Mouse (Mus musculus): ENCODE measurements around the gene Sptssb. TPM values are rescaled to one million over a fixed set of nuclear protein-coding genes. Genes with fewer than 3 reads are reported as not detected.

Gene Sptssb
- polyA plus RNA-seq, 1 experiment from 2014 or later = 0.99 TPM

DNA sequence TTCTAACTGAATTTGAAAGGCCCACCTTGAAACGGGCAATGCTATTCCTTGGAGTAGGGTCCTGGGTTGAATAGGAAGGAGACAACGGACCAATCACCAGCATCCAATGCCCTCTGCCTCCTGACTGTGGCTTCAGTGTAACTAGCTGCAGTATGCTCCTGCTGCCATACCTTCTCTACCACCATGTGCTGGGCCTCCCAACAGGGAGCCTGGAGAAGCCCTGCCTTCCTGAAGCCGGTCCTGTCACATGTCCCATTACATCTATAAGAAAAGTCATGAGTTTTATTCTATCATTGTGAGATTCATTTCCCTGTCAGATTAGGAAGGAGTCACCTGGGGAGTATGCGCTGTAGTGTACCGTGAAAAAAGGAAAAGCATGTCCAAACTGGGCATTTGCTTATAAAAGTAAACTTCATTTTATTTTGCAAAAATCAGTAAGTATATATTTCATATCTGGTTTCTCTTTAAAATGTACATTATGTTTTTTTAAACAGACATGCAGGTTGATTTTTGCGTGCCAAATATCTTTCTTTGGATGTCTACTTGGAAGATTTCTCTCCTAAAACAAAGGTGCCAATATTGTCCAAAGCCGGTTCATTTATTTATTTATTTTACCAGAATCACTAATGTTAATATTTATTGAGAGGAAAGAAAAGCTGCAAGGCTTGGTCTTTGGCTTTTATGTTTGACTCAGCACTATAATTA, 40.4 kb downstream of the Sptssb start:
- WGBS (ENCODE audit: insufficient replicate concordance) = 84% methylated on average over 7 of the region's 7 CpGs
- no peak overlapping the region for H3K9ac ChIP-seq (ENCODE audit: low read depth, low read length)
- no peaks in the 10 kb centered on the region for H3K9me3 ChIP-seq (replicated peaks; ENCODE audit: control insufficient read depth, low read length)
- H3K27me3 ChIP-seq (ENCODE audit: control insufficient read depth, insufficient read depth, low read length) = no peaks in the 10 kb centered on the region
- no peaks in the 10 kb centered on the region for H3K4me1 ChIP-seq (ENCODE audit: control insufficient read depth, insufficient read depth, low read length)
- no peak overlapping the region for H3K4me2 ChIP-seq
- no peak for ATAC-seq (replicated peaks; ENCODE audit: insufficient number of reproducible peaks, low FRiP score, low TSS enrichment)
- H3K27ac ChIP-seq (ENCODE audit: low read depth, low read length) = no peak overlapping the region
- no peak overlapping the region for H3K4me3 ChIP-seq (ENCODE audit: low read depth, low read length)
- H3K36me3 ChIP-seq (ENCODE audit: control insufficient read depth, insufficient read depth, low read length) = no peaks in the 10 kb centered on the region

DNA sequence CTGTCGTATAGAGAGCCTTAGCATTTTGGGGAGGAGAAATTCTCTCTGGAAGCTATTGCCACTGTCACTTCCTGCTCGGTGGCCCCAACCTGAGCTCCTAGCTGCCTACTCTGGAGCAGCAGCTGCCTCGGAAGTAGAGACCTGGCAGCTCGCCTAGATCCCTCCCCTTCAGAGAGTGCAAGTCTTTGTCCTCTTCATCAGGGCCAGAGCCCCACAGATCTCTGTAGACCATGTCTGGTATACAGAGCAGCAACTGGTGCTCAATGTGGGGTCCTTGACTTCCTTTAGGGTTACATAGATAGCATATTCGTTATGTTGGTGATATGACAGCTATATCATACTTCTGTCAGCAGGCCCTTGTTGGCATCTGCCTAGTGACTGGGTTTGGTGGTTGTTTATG, 41.3 kb downstream of the Sptssb start:
- Histone ChIP-seq H3K27me3 (ENCODE audit: control insufficient read depth, insufficient read depth, low read length) (no peaks in the 10 kb centered on the region), H3K4me2 (no peak overlapping the region), H3K9ac (ENCODE audit: low read depth, low read length) (no peak overlapping the region), H3K27ac (ENCODE audit: low read depth, low read length) (no peak overlapping the region), H3K4me1 (ENCODE audit: control insufficient read depth, insufficient read depth, low read length) (no peaks in the 10 kb centered on the region), H3K9me3 (replicated peaks; ENCODE audit: control insufficient read depth, low read length) (no peaks in the 10 kb centered on the region), H3K36me3 (ENCODE audit: control insufficient read depth, insufficient read depth, low read length) (no peaks in the 10 kb centered on the region), H3K4me3 (ENCODE audit: low read depth, low read length) (no peak overlapping the region)
- no peak for ATAC-seq (replicated peaks; ENCODE audit: insufficient number of reproducible peaks, low FRiP score, low TSS enrichment)
- 56% methylated on average over 5 of the region's 5 CpGs for WGBS (ENCODE audit: insufficient replicate concordance)

DNA sequence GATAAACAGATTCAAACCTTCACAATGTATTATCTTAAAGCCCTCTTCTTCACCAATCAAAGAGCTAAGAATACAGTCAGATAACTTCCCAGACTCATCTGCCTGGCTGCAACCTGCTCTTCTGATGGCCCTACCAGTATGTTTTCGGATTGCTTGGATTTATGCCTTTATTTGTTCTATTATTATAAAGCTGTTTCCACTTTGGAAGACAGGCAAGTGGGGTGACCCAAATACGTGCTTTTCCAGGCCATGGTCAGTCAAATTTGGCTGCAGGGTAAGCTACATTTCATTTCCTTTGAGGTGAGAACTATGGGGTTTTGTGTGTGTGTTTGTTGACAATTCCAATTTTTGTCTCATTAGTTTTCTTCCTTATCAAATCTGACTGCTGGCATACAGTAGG, 43.2 kb downstream of the Sptssb start:
- Histone ChIP-seq H3K9me3 (replicated peaks; ENCODE audit: control insufficient read depth, low read length) (no peaks in the 10 kb centered on the region), H3K4me2 (no peak overlapping the region), H3K9ac (ENCODE audit: low read depth, low read length) (no peak overlapping the region), H3K27me3 (ENCODE audit: control insufficient read depth, insufficient read depth, low read length) (no peaks in the 10 kb centered on the region), H3K4me1 (ENCODE audit: control insufficient read depth, insufficient read depth, low read length) (no peaks in the 10 kb centered on the region), H3K27ac (ENCODE audit: low read depth, low read length) (no peak overlapping the region), H3K4me3 (ENCODE audit: low read depth, low read length) (no peak overlapping the region), H3K36me3 (ENCODE audit: control insufficient read depth, insufficient read depth, low read length) (no peaks in the 10 kb centered on the region)
- ATAC-seq (replicated peaks; ENCODE audit: insufficient number of reproducible peaks, low FRiP score, low TSS enrichment) = no peak
- WGBS (ENCODE audit: insufficient replicate concordance) = 77% methylated on average over 2 of the region's 2 CpGs

DNA sequence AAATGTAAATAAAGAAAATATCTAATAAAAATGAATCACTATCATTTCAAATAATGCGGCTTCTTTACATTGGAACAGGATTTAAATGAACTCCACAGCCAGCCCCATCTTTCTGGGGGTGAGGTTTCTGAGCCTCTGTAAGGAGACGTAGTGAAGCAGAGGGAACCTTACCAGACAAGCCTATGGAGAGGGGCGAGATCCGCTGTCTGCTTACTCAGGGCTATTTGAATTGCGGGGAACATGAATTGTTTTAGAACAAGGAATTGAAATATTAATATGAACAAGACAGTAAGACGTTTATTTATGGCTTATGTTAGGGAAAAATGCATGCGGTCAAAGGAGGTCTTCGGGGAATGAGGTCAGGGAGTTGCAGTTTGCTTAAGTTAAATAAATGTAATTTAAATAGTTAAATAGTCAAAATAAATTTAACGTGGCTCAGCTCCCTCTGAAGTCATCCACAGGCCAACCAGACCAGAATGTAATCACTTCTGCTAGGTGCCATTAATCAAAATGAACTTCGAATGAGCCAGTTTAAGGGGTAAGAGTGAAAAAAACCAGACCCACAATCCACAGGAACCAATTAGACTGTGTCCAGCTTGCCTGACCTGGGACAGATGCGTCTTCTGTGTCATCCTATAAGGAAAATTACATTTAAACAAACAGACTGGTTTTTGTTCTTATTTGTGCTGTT, 46.6 kb downstream of the Sptssb start:
- Histone ChIP-seq H3K36me3 (ENCODE audit: control insufficient read depth, insufficient read depth, low read length) (no peaks in the 10 kb centered on the region), H3K27me3 (ENCODE audit: control insufficient read depth, insufficient read depth, low read length) (no peaks in the 10 kb centered on the region), H3K4me2 (no peak overlapping the region), H3K27ac (ENCODE audit: low read depth, low read length) (no peak overlapping the region), H3K4me1 (ENCODE audit: control insufficient read depth, insufficient read depth, low read length) (no peaks in the 10 kb centered on the region), H3K9me3 (replicated peaks; ENCODE audit: control insufficient read depth, low read length) (no peaks in the 10 kb centered on the region), H3K9ac (ENCODE audit: low read depth, low read length) (no peak overlapping the region), H3K4me3 (ENCODE audit: low read depth, low read length) (no peak overlapping the region)
- 68% methylated on average over 11 of the region's 11 CpGs for WGBS (ENCODE audit: insufficient replicate concordance)
- ATAC-seq (replicated peaks; ENCODE audit: insufficient number of reproducible peaks, low FRiP score, low TSS enrichment) = no peak

DNA sequence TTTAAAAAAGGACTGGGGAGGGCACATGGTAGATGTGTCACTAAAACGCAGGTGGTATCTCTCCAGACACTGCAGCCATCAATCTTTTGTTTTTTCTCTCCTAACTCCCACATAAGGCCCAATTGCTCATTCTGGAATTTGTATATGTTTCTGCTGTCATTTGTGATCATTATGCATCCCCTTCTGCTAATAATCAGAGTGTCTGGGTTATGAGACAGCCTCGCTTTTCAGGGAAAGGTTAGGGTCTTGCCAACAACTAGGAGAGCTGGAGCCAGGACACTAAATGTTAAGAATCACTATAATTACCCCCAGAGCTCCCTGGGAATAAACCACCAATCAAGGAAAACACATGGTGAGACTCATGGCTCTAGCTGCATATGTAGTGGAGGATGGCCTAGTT, 47.3 kb downstream of the Sptssb start:
- Histone ChIP-seq H3K36me3 (ENCODE audit: control insufficient read depth, insufficient read depth, low read length) (no peaks in the 10 kb centered on the region), H3K9me3 (replicated peaks; ENCODE audit: control insufficient read depth, low read length) (no peaks in the 10 kb centered on the region), H3K4me1 (ENCODE audit: control insufficient read depth, insufficient read depth, low read length) (no peaks in the 10 kb centered on the region), H3K9ac (ENCODE audit: low read depth, low read length) (no peak overlapping the region), H3K27ac (ENCODE audit: low read depth, low read length) (no peak overlapping the region), H3K4me3 (ENCODE audit: low read depth, low read length) (no peak overlapping the region), H3K4me2 (no peak overlapping the region), H3K27me3 (ENCODE audit: control insufficient read depth, insufficient read depth, low read length) (no peaks in the 10 kb centered on the region)
- 70% methylated on average over 2 of the region's 2 CpGs for WGBS (ENCODE audit: insufficient replicate concordance)
- ATAC-seq (replicated peaks; ENCODE audit: insufficient number of reproducible peaks, low FRiP score, low TSS enrichment) = no peak

DNA sequence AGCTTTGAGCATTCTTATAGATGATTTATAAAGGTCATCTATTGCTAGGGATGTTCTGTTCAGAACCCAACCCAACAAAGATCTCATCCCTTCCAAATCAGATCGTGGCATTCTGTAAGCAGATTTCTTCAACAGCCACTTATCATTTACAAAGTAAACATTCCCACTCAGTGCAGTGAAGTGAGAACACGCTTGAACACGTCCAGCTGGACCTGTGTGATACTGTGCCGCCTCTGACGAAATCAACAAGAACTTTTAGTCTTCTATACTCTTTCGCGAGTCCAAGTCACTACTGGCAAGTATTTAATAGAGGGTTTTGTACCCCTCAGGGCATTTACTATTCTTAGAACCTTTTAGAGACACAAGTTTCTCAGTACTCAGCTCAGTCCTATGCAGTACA, 51.3 kb downstream of the Sptssb start:
- no peak overlapping the region for H3K9ac ChIP-seq (ENCODE audit: low read depth, low read length)
- no peaks in the 10 kb centered on the region for H3K27me3 ChIP-seq (ENCODE audit: control insufficient read depth, insufficient read depth, low read length)
- H3K4me1 ChIP-seq (ENCODE audit: control insufficient read depth, insufficient read depth, low read length) = no peaks in the 10 kb centered on the region
- no peaks in the 10 kb centered on the region for H3K9me3 ChIP-seq (replicated peaks; ENCODE audit: control insufficient read depth, low read length)
- ATAC-seq (replicated peaks; ENCODE audit: insufficient number of reproducible peaks, low FRiP score, low TSS enrichment) = no peak
- H3K27ac ChIP-seq (ENCODE audit: low read depth, low read length) = no peak overlapping the region
- WGBS (ENCODE audit: insufficient replicate concordance) = 70% methylated on average over 7 of the region's 7 CpGs
- no peaks in the 10 kb centered on the region for H3K36me3 ChIP-seq (ENCODE audit: control insufficient read depth, insufficient read depth, low read length)
- H3K4me2 ChIP-seq = no peak overlapping the region
- no peak overlapping the region for H3K4me3 ChIP-seq (ENCODE audit: low read depth, low read length)

DNA sequence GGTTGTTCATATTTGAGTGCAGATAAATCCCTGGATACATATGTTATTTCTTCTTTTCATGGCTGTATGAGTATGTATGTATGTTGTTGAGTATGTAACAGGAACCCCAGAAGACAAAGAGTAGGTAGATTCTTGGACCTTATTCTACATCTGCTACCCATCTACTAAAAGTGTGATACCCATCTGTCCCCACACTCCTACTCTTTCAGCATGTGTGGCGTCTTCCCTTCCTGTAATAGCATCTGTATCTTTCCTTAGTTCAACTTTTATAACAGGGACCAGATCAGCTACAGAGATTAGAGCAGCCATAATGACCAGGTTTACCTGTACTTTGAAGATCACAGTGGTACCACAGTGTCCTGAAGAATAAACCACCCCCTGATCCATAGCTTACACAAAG, 56.6 kb downstream of the Sptssb start:
- no peak overlapping the region for H3K4me2 ChIP-seq
- H3K4me1 ChIP-seq (ENCODE audit: control insufficient read depth, insufficient read depth, low read length) = no peaks in the 10 kb centered on the region
- no peak overlapping the region for H3K27ac ChIP-seq (ENCODE audit: low read depth, low read length)
- ATAC-seq (replicated peaks; ENCODE audit: insufficient number of reproducible peaks, low FRiP score, low TSS enrichment) = no peak
- H3K27me3 ChIP-seq (ENCODE audit: control insufficient read depth, insufficient read depth, low read length) = no peaks in the 10 kb centered on the region
- no peaks in the 10 kb centered on the region for H3K36me3 ChIP-seq (ENCODE audit: control insufficient read depth, insufficient read depth, low read length)
- H3K9me3 ChIP-seq (replicated peaks; ENCODE audit: control insufficient read depth, low read length) = no peaks in the 10 kb centered on the region
- H3K9ac ChIP-seq (ENCODE audit: low read depth, low read length) = no peak overlapping the region
- no peak overlapping the region for H3K4me3 ChIP-seq (ENCODE audit: low read depth, low read length)
- WGBS (ENCODE audit: insufficient replicate concordance) = 82% methylated on average over 1 of the region's 1 CpGs

DNA sequence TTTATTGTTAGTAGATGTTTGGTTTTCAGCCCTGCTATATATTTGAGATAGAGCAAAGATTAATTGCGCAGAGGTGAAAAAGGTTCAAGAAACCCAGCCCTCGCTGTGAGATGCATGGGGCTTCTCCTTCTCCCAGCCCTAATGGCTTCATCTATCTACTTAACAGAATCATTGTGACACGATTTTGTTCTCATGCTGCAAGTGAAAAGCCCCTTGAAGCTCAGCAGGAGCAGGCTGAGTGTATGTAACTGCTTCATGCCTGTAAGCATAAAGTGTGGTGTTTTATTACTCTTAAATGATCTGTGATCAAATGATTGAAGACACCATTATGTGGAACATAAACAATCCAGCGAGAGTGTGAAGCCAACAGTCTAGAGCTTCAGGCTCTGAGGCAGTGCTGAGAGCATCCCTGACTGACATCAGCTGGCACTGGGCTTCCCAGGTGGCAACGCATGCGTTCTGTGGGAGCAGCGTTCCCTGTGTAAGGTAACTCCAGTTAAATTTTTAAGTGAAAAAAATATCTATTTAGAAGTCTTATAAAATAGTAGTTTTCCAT, 58.8 kb downstream of the Sptssb start:
- no peak overlapping the region for H3K27ac ChIP-seq (ENCODE audit: low read depth, low read length)
- H3K4me2 ChIP-seq = no peak overlapping the region
- H3K36me3 ChIP-seq (ENCODE audit: control insufficient read depth, insufficient read depth, low read length) = no peaks in the 10 kb centered on the region
- H3K27me3 ChIP-seq (ENCODE audit: control insufficient read depth, insufficient read depth, low read length) = no peaks in the 10 kb centered on the region
- no peak for ATAC-seq (replicated peaks; ENCODE audit: insufficient number of reproducible peaks, low FRiP score, low TSS enrichment)
- H3K4me3 ChIP-seq (ENCODE audit: low read depth, low read length) = no peak overlapping the region
- H3K9me3 ChIP-seq (replicated peaks; ENCODE audit: control insufficient read depth, low read length) = no peaks in the 10 kb centered on the region
- H3K9ac ChIP-seq (ENCODE audit: low read depth, low read length) = no peak overlapping the region
- WGBS (ENCODE audit: insufficient replicate concordance) = 66% methylated on average over 7 of the region's 7 CpGs
- no peaks in the 10 kb centered on the region for H3K4me1 ChIP-seq (ENCODE audit: control insufficient read depth, insufficient read depth, low read length)

DNA sequence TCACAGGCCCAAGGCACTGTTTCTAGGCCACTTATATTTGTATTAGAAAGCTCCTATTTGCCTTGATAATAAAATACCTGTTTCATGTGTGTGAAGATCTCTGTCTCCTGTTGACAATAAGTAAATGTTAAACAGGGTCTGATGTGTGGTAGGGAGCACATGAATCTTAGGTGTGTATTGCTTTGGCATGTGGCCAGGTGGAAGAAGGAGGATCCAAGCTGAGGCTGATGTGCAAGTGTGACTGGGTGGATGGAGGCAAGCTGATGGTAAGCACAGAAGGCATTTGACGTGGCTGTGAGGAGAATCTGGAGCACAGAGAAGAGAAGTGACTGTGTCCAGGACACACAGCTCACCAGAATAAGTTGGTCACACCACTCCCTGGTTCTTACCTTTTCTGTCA, 60.6 kb downstream of the Sptssb start:
- no peaks in the 10 kb centered on the region for H3K27me3 ChIP-seq (ENCODE audit: control insufficient read depth, insufficient read depth, low read length)
- H3K9me3 ChIP-seq (replicated peaks; ENCODE audit: control insufficient read depth, low read length) = no peaks in the 10 kb centered on the region
- H3K27ac ChIP-seq (ENCODE audit: low read depth, low read length) = no peak overlapping the region
- H3K4me1 ChIP-seq (ENCODE audit: control insufficient read depth, insufficient read depth, low read length) = no peaks in the 10 kb centered on the region
- 76% methylated on average over 1 of the region's 1 CpGs for WGBS (ENCODE audit: insufficient replicate concordance)
- no peaks in the 10 kb centered on the region for H3K36me3 ChIP-seq (ENCODE audit: control insufficient read depth, insufficient read depth, low read length)
- no peak overlapping the region for H3K4me2 ChIP-seq
- ATAC-seq (replicated peaks; ENCODE audit: insufficient number of reproducible peaks, low FRiP score, low TSS enrichment) = no peak
- no peak overlapping the region for H3K4me3 ChIP-seq (ENCODE audit: low read depth, low read length)
- H3K9ac ChIP-seq (ENCODE audit: low read depth, low read length) = no peak overlapping the region

Data from heart, embryonic 11.5 days (tissue).